Mouse (Mus musculus): ENCODE data around the gene 0610030E20Rik.

Gene 0610030E20Rik

GRCm38 (mm10) chr6:72370091-72370490 is 23.0 kb downstream of the 0610030E20Rik start:
- DNase-seq (ENCODE audit: low spot score in 2 of 2): no peak

DNA sequence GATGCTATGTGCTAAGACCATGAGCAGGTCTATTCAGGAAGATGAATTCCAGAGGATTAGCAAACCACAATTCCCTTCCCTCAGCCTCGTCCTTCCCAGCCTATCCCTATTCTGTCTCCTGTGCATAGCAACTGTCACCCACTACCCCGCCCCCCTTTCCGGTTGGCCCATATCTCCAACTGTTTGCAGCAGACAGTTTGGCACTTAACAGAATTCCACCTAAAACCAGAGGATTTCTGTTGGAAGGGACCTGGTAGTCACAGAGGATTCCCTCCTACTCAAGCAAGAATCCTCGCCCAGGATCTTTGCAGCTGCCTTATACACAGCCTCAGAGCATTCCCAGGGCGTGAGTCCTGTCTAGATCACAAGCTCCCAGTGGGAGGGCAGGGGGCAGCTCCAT is 24.0 kb downstream of the 0610030E20Rik start:
- peak; percentile 61 to 68 for DNase-seq (ENCODE audit: low spot score in 2 of 2)

GRCm38 (mm10) chr6:72371571-72371970 is 24.5 kb downstream of the 0610030E20Rik start:
- no peak for DNase-seq (ENCODE audit: low spot score in 2 of 2)

DNA sequence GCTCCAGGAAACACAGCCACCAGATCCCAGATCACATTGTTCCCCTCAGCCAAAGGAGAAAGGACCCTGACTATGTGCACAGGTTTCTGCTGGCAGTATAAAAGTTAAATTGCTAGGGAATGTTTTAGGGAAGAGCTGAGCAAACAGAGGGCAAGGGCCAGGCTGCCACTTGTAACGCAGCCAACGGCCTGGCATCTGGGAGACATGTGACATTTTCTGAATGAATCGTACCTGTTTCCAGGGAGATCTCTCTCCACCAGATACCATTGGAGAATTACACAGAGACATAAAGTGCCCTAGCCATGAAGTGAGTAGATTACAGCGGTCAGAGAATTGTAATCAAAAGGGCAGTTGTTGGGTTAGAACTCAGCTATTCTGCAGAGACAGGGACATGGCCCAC is 26.1 kb downstream of the 0610030E20Rik start:
- no peak for DNase-seq (ENCODE audit: low spot score in 2 of 2)

GRCm38 (mm10) chr6:72374206-72374605 is 27.1 kb downstream of the 0610030E20Rik start:
- no peak for DNase-seq (ENCODE audit: low spot score in 2 of 2)

DNA sequence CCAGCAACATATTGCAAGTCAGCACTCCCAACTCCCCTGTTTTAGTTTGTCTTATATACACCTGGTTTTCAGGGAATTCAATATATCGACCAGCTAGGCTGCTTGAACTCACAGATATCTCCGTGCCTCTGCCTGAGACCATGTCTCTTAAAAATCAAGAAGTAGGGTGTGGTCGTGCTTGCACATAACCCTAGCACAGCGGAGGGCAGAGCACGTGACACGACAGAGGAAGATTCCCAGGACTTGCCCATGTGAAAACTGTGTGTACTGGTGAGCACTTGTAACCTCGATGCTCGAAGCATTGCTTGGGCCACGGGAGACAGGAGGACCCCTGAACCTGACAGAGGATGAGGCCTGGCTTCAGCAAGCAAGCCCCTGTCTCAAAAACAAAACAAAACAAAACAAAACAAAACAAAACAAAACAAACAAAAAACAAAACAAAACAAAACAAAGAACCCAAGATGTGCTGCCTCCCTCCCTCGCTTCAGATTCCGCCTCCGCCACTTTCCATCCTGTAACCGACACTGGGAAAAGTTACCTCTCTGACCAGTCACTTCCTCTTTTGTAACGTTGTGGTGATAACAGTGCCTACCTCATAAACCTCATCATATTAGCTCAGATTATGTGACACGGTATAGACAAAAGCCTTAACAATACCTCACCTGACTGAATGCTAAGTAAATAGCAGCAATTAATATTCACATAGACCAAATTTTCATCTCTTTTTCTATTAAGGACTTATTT is 27.9 kb downstream of the 0610030E20Rik start:
- DNase-seq (ENCODE audit: low spot score in 2 of 2): no peak

- DNase-seq (ENCODE audit: low spot score in 2 of 2): no peak
Measured at GRCm38 (mm10) chr6:72378510-72379234, 31.6 kb downstream of the 0610030E20Rik start.

GRCm38 (mm10) chr6:72379377-72380130 is 32.4 kb downstream of the 0610030E20Rik start:
- no peak for DNase-seq (ENCODE audit: low spot score in 2 of 2)

GRCm38 (mm10) chr6:72380131-72380770 is 33.1 kb downstream of the 0610030E20Rik start, which contains the start of gene Vamp5:
TSS of gene Vamp5 (minus strand) at chr6:72380468.
- peak in 1 of 2 experiments; percentile 11 for DNase-seq (ENCODE audit: low spot score in 2 of 2)

DNA sequence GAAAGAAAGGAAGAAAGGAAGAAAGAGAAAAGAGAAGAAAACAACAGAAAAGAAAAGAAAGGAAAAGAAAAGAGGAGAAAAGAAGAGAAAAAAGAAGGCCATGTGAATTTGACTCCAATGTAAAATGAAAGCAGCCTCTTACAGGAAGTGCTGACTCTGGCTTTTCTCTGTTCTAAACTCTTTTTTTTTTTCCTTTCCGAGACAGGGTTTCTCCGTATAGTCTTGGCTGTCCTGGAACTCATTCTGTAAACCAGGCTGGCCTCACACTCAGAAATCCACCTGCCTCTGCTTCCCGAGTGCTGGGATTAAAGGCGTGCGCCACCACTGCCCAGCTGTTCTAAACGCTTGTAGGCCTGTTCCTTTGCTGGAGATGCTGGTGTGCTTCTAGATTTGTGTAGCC is 35.4 kb downstream of the 0610030E20Rik start:
- DNase-seq (ENCODE audit: low spot score in 2 of 2): no peak

- DNase-seq (ENCODE audit: low spot score in 2 of 2): no peak
Measured at GRCm38 (mm10) chr6:72383142-72383820, 36.2 kb downstream of the 0610030E20Rik start.

DNA sequence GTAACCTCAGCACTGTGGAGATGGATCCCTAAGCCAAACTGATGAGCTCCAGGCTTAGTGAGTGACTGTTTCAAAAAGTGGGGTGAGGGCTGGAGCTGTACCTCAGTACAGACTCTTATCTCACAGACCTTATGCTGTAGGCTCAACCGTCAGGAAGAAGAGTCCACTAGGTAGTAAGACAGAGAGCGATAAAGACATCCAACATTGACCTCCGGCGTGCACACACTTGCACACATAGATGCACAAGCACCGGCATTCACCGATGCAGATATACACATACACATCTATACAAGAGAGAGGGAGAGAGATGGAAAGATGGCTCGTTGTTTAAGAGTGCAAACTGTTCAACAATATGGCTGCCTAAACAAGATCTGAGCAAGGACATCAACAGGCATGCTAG is 36.8 kb downstream of the 0610030E20Rik start:
- DNase-seq (ENCODE audit: low spot score in 2 of 2): no peak

DNA sequence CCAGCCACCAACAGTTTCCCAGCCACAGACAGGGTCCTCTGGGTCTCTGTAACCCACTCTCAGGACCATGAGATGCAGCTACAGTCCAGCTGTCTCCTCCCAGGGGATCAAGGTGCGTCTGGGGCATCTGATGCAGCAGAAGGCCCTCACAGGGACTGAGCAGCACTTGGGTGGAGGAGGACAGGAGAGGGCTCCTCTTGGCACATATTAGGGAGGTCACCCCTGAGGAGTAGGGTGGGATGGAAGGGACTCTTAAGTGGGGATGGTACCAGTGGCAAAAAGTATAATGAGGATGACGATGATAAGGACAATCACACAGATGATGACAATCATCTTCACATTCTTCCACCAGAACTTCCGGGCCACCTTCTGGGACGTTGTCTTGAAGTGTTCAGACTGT is 38.1 kb downstream of the 0610030E20Rik start:
- no peak for DNase-seq (ENCODE audit: low spot score in 2 of 2)

- no peak for DNase-seq (ENCODE audit: low spot score in 2 of 2)
Measured at GRCm38 (mm10) chr6:72386561-72386960, 39.4 kb downstream of the 0610030E20Rik start.

DNA sequence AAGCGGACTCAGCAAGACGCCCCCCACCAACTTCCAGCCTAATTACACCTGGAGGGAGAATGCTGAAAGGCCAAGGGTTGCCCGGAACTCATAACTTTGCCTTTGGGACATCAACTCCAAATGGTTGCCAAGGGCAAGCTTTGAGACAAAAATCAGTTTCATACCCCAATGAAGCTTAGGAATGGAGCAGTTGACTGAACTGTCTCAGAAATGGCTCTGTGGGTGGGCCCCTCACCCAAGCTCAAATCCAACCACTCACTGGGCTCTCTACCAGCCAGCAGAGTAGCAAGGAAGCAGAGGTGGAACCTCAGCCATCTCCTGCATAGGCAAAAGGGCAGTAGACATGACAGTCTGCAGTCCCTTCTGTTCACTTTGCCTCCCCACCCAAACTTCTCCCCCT is 40.7 kb downstream of the 0610030E20Rik start:
- DNase-seq (ENCODE audit: low spot score in 2 of 2): no peak

DNA sequence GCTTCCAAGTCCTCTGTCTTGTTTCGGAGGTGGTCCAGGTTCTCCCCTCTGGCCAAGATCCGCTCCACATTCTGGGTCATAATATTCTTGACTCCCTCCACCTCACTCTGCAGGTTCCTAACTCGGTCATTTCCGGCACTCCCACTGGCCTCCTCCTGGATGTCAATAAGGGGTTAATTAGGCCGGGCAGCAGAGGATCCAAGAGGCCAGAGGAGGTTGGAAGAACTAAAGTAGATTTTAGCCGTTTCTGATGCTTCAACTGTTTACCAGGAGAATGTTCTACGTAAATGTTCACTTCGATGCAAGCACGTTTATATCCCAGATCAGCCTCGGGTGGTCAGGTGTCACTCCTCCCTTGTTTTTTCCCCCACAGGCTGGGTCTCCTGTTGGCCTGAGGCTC is 41.1 kb downstream of the 0610030E20Rik start:
- DNase-seq (ENCODE audit: low spot score in 2 of 2): no peak

GRCm38 (mm10) chr6:72388791-72389329 is 41.7 kb downstream of the 0610030E20Rik start:
- no peak for DNase-seq (ENCODE audit: low spot score in 2 of 2)

GRCm38 (mm10) chr6:72389471-72389940 is 42.4 kb downstream of the 0610030E20Rik start:
- peak in 1 of 2 experiments; percentile 19 for DNase-seq (ENCODE audit: low spot score in 2 of 2)

DNA sequence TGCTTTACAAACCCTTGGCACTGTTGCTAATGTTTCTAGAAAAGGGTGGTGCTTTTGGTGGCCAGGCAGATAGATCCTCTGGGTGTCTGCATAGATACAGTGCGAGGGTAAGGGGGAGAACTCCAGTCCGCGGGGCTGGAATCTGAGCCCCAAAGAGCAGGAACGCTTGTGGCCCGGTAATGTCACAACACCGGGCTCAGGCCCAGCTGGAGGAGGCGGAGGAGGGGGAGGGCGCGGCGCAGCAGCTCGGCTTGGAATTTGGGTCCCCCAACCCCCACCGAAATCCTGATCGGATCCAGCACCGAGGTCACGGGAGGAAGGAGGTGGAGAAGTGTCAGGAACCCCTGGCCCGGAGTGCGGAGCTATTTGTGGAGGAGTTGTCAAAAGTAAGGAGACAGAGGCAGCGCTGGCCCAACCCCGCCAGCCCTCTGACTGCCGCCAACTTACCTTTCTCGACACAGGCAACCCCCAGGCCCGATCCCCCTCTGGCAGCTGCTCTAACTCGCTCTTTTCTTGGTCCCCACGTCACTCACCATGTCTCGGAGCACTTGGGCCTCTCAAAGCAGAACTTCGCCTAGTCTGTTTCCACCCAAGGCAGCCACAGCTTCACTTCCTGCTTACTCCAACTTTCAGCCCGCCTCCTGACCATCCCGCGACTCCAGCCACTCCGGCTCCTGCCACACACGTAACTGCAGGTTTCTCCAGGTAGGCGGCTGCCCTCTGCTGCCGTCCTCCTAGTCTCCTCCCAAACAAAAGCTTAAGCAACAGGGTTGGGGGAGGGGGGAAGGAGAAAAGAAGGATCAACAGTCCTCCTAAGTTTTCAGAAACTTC is 43.0 kb downstream of the 0610030E20Rik start, which contains the start of gene Vamp8:
Gene Vamp8 (minus strand): TSS at position 763 of the 831 bp plus-strand sequence.
- DNase-seq (ENCODE audit: low spot score in 2 of 2): peak; percentile 33 to 40
